In genomic region chr19:29563258-29563779, GRCm38 (mm10) we compare ENCODE assay signal across 8 mouse cellular contexts. TPM values are rescaled to one million over a fixed set of nuclear protein-coding genes. Genes with fewer than 3 reads are reported as not detected.
A peak's percentile ranks its signal among the peaks of the same experiment; 100 is the strongest.
DNase-seq lines count a peak whose midpoint lies in the region; ATAC-seq lines count a peak whose summit lies in the region.

No protein-coding gene starts in this region.

- no peak overlapping the region for H3K4me3 ChIP-seq in lung, embryonic 15.5 days

- 44% methylated on average over 7 of the region's 7 CpGs for WGBS in lung, embryonic 15.5 days

- H3K4me1 ChIP-seq in lung, embryonic 15.5 days: no peaks in the 10 kb centered on the region; the same call in 1 of the 2 replicates

- peak overlapping the region; percentile 67 for H3K27ac ChIP-seq in lung, embryonic 15.5 days

- peak; percentile 63 for ATAC-seq in granulocyte monocyte progenitor cell, adult 5-6 weeks (replicated peaks; ENCODE audit: poor library complexity, severe bottlenecking)
- ATAC-seq in lung, embryonic 15.5 days (ENCODE audit: borderline replicate concordance, extremely low read depth, low FRiP score, low TSS enrichment): peak; percentile 86
- ATAC-seq in activated CD4-positive, CD25-positive, alpha-beta regulatory T cell, adult 4 months: no peak

- H3K9ac ChIP-seq in lung, embryonic 15.5 days: no peak overlapping the region

- no peaks in the 10 kb centered on the region for H3K9me3 ChIP-seq in lung, embryonic 15.5 days

- peaks cover 3% of the 10 kb centered on the region; the same call in 1 of the 2 replicates for H3K36me3 ChIP-seq in lung, embryonic 15.5 days

- peak; percentile 57 for DNase-seq in CD4-positive helper T cell, adult 2 months (ENCODE audit: low read depth, low spot score)
- peak; percentile 13 for DNase-seq in WW6 (ENCODE audit: low read depth, low spot score)
- DNase-seq in cerebellum, postnatal 36 days: peak; percentile 38 to 64
- peak; percentile 66 to 80 for DNase-seq in kidney, postnatal 36 days
- DNase-seq in retina, postnatal 1 day: peak; percentile 77

- H3K27me3 ChIP-seq in lung, embryonic 15.5 days: no peaks in the 10 kb centered on the region

- H3K4me2 ChIP-seq in lung, embryonic 15.5 days: no peak overlapping the region

RNA-seq across cellular contexts. Expression of gene Ric1, which starts 41.2 kb away (rescaled TPM):
- 22.4 and 24.1 TPM in 2 replicates for total RNA-seq in granulocyte monocyte progenitor cell, adult 5-6 weeks (2014; fragmentation: Nextera tagmentation)
- total RNA-seq in granulocyte monocyte progenitor cell, adult 5-6 weeks (2017): 17.5 and 18.9 TPM in 2 replicates
- polyA plus RNA-seq in lung, embryonic 15.5 days (2015; fragmentation: Nextera tagmentation; extraction: Ambion mirVana): 11.7 and 12.5 TPM in 2 replicates
- 10 to 100 TPM in 1 of 2 experiments, 1 to 10 TPM in 1; 8.6 to 13.1 TPM for polyA plus RNA-seq in activated CD4-positive, CD25-positive, alpha-beta regulatory T cell, adult 4 months (2017; shearing (Covaris generic))

Comparison
In these comparisons a context has a peak if more than half of its experiments do, and no peak if none do; other contexts are left out.
1. DNase-seq: peak in every context shown above with its lines; median percentile 77 in retina, postnatal 1 day; 73 in kidney, postnatal 36 days; 57 in CD4-positive helper T cell, adult 2 months; 51 in cerebellum, postnatal 36 days; 13 in WW6.